Mouse (Mus musculus) limb, embryonic 10.5 days (tissue): ENCODE measurements around the gene Gm20820. TPM values are rescaled to one million over a fixed set of nuclear protein-coding genes. Genes with fewer than 3 reads are reported as not detected.
"Not testable (repeated sequence)": the region's sequence is repeated elsewhere in the genome, so short reads cannot be mapped to it uniquely, and the experiment has no call there.

Source experiments
- DNase-seq: peaks from one replicate; pipeline ENCODE4 v3.0.0-alpha.2; 2017; ENCODE audit warnings: low spot score
- H3K27ac ChIP-seq: fragments of 300-500 bp; sonication (generic); 2 replicates; pipeline ENCODE4 v1.5.1; 2016; ENCODE audit warnings: mild to moderate bottlenecking
- H3K27me3 ChIP-seq: fragments of 300-500 bp; sonication (generic); 2 replicates; pipeline ENCODE4 v1.6.1; 2016; ENCODE audit warnings: low read depth, mild to moderate bottlenecking; ENCODE audit not compliant: poor library complexity, severe bottlenecking
- H3K36me3 ChIP-seq: fragments of 300-500 bp; sonication (generic); 2 replicates; pipeline ENCODE4 v1.6.1; 2016; ENCODE audit warnings: mild to moderate bottlenecking, moderate library complexity
- H3K4me1 ChIP-seq: fragments of 300-500 bp; sonication (generic); 2 replicates; pipeline ENCODE4 v1.6.1; 2016
- H3K4me3 ChIP-seq: fragments of 300-500 bp; sonication (generic); 2 replicates; pipeline ENCODE4 v1.5.1; 2016; ENCODE audit warnings: mild to moderate bottlenecking, moderate library complexity
- H3K9me3 ChIP-seq: fragments of 300-500 bp; sonication (generic); replicated peaks from 2 replicates; pipeline ENCODE4 v1.6.1; 2016; ENCODE audit warnings: mild to moderate bottlenecking
- WGBS: fragments of 180-500 bp; shearing (Covaris S2); methylation state at CpG from one replicate; pipeline ENCODE4 v1.1.7; 2016; 5-methylcytosine and 5-hydroxymethylcytosine counted together
- polyA plus RNA-seq: library from polyadenylated mRNA; unstranded; fragments of >200 nt; fragmentation: Nextera tagmentation; extraction: Ambion mirVana; gene quantifications from 2 replicates; pipeline ENCODE4 v1.2.1, GENCODE M21; 2016

Gm20820 gene
- polyA plus RNA-seq = not detected in 2 replicates

- DNase-seq, H3K9me3 ChIP-seq, H3K4me3 ChIP-seq, H3K36me3 ChIP-seq, H3K27ac ChIP-seq, H3K4me1 ChIP-seq, H3K27me3 ChIP-seq: not testable (repeated sequence)
- WGBS = no CpG with 5 or more reads among the region's 6 CpGs
Measured at GRCm38 (mm10) chrY:86061472-86061871, at the start of gene Gm20820. Gm20820 (plus strand) TSS chrY:86061772.
